Mouse (Mus musculus): ENCODE data around the gene Cela3a. TPM values are rescaled to one million over a fixed set of nuclear protein-coding genes. Genes with fewer than 3 reads are reported as not detected.

The Cela3a gene
- not detected in 2 replicates for polyA plus RNA-seq (2014; fragmentation: Nextera tagmentation; extraction: Ambion mirVana)

DNA sequence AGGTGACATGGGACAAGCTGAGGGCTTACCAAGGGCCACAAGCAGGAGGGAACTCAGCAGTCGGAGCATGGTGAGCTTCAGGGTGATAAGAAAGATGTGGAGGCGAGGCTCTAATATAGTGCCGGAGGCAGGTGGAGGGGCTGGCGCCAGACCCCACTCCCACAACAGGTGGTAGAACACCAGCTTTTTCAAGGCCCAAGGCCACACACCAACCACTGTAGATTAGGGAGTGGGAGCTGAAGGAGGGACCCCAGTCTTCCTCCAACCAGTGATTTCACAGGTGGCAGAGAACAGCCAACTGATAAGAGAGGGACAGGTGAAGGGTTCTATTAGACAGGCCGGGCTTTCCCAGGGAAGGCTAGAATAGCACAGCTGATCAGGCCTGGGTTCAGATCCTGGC lies at the start of gene Cela3a:
Cela3a (minus strand) TSS at position 101 of the 400 bp plus-strand sequence.
- Histone ChIP-seq H3K9me3 (ENCODE audit: control insufficient read depth, low read length) (no peaks in the 10 kb centered on the region), H3K27ac (no peak within 1 kb of the TSS), H3K4me2 (replicated peaks) (no peak within 1 kb of the TSS), H3K4me1 (replicated peaks; ENCODE audit: control insufficient read depth, insufficient read depth, low read length) (no peaks in the 10 kb centered on the region), H3K36me3 (replicated peaks; ENCODE audit: control insufficient read depth, insufficient read depth) (no peaks in the 10 kb centered on the region), H3K9ac (no peak within 1 kb of the TSS), H3K27me3 (ENCODE audit: control insufficient read depth, insufficient read depth, low read length) (no peaks in the 10 kb centered on the region), H3K4me3 (replicated peaks; ENCODE audit: low read length) (no peak within 1 kb of the TSS)
- no peak for ATAC-seq (ENCODE audit: low FRiP score)
- WGBS: 91% methylated on average over 5 of the region's 5 CpGs
- DNase-seq (ENCODE audit: low spot score): no peak

DNA sequence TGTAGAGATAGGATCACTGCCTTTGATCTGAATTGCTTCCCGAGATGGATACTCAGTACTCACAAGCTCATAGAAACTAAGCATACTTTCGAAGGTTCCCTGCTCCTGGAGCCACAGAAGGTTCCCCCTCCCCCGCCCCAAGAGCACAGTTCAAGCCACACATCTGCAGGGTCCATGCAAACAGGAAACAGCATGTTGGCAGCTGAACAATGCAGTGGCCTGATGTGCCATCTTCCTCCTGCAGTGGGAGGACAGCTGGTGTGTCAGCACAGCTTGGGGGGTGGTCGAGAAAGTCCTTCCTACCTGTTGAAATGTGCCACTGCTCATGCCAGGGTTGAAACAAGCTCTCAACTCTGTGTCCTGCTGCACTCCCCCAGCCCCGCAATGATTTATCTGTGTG lies 49.3 kb upstream of the Cela3a start:
- H3K27ac ChIP-seq: no peak overlapping the region
- no peaks in the 10 kb centered on the region for H3K9me3 ChIP-seq (ENCODE audit: control insufficient read depth, low read length)
- DNase-seq (ENCODE audit: low spot score) (no peak), ATAC-seq (ENCODE audit: low FRiP score) (no peak)
- H3K4me2 ChIP-seq (replicated peaks): no peak overlapping the region
- H3K27me3 ChIP-seq (ENCODE audit: control insufficient read depth, insufficient read depth, low read length): no peaks in the 10 kb centered on the region
- no peaks in the 10 kb centered on the region for H3K36me3 ChIP-seq (replicated peaks; ENCODE audit: control insufficient read depth, insufficient read depth)
- no peak overlapping the region for H3K4me3 ChIP-seq (replicated peaks; ENCODE audit: low read length)
- WGBS: 66% methylated on average over 5 of the region's 5 CpGs
- no peaks in the 10 kb centered on the region for H3K4me1 ChIP-seq (replicated peaks; ENCODE audit: control insufficient read depth, insufficient read depth, low read length)
- no peak overlapping the region for H3K9ac ChIP-seq

DNA sequence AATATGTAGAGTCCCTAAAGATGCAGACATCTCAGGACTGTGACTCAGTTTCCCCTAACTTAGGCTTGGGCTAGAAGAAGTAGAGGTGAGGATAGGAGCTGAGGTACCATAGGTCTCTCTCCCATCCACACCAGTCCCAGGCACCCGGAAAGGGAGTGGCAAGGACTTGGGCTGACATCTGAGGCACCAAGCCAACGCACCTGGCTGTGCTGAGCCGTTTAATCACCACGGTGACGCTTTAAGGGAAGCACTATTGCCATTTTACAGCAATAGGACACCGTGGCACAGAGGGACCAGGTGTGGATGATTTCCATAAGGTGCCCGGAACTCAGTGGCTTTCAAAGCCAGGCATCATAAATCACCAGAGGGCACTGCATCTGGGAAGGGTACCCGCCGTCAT lies 48.7 kb upstream of the Cela3a start:
- DNase-seq (ENCODE audit: low spot score) (no peak), ATAC-seq (ENCODE audit: low FRiP score) (no peak)
- Histone ChIP-seq H3K9me3 (ENCODE audit: control insufficient read depth, low read length) (no peaks in the 10 kb centered on the region), H3K4me3 (replicated peaks; ENCODE audit: low read length) (no peak overlapping the region), H3K9ac (no peak overlapping the region), H3K4me2 (replicated peaks) (no peak overlapping the region), H3K27ac (no peak overlapping the region), H3K27me3 (ENCODE audit: control insufficient read depth, insufficient read depth, low read length) (no peaks in the 10 kb centered on the region), H3K4me1 (replicated peaks; ENCODE audit: control insufficient read depth, insufficient read depth, low read length) (no peaks in the 10 kb centered on the region), H3K36me3 (replicated peaks; ENCODE audit: control insufficient read depth, insufficient read depth) (no peaks in the 10 kb centered on the region)
- 86% methylated on average over 9 of the region's 9 CpGs for WGBS

DNA sequence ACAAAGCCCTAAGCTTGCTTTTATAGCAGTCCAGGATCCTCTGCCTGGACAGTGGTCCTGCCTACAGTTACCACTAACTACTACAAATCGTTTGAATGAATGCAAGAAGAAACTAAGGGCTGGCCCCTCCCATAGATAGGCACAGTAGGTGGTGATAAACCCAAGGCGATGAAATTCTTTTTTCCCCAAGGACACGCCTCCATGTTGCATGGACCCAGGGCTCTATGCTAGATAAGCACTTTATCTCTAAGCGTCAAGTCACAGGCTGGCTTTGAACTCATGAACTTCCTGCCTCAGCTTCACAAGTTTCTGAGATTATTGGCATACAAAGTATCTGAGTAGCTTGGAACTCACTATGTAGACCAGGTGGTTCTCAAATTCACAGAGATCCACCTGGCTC lies 47.7 kb upstream of the Cela3a start:
- 81% methylated on average over 4 of the region's 4 CpGs for WGBS

DNA sequence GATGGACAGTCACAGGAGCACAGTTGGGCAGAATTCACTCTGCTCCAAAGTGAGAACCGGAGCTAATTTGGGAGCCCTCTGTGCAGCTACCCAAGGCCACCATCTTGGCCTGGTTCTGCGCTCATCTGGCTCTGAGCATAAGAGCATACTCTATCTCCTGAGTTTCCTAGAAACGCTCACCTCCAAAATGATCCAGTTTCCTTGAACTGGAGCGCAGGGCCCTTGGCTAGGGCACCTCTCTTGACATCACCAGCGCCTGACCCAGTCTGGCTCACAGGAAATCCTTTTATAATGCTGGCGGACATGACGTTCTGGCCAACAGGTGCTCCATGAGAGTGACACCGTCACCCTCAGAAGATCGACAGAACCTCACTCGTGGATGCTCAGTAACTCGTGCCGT lies 47.0 kb upstream of the Cela3a start:
- Histone ChIP-seq H3K27me3 (ENCODE audit: control insufficient read depth, insufficient read depth, low read length) (no peaks in the 10 kb centered on the region), H3K9me3 (ENCODE audit: control insufficient read depth, low read length) (no peaks in the 10 kb centered on the region), H3K4me1 (replicated peaks; ENCODE audit: control insufficient read depth, insufficient read depth, low read length) (no peaks in the 10 kb centered on the region), H3K27ac (no peak overlapping the region), H3K4me3 (replicated peaks; ENCODE audit: low read length) (no peak overlapping the region), H3K4me2 (replicated peaks) (no peak overlapping the region), H3K36me3 (replicated peaks; ENCODE audit: control insufficient read depth, insufficient read depth) (no peaks in the 10 kb centered on the region), H3K9ac (no peak overlapping the region)
- DNase-seq (ENCODE audit: low spot score) (no peak), ATAC-seq (ENCODE audit: low FRiP score) (no peak)
- WGBS: 87% methylated on average over 12 of the region's 12 CpGs

More for the DNA sequence above, 47.7 kb upstream of the Cela3a start:
- Histone ChIP-seq H3K36me3 (replicated peaks; ENCODE audit: control insufficient read depth, insufficient read depth) (no peaks in the 10 kb centered on the region), H3K4me2 (replicated peaks) (no peak overlapping the region), H3K4me3 (replicated peaks; ENCODE audit: low read length) (no peak overlapping the region), H3K9ac (no peak overlapping the region), H3K9me3 (ENCODE audit: control insufficient read depth, low read length) (no peaks in the 10 kb centered on the region), H3K27ac (no peak overlapping the region), H3K4me1 (replicated peaks; ENCODE audit: control insufficient read depth, insufficient read depth, low read length) (no peaks in the 10 kb centered on the region), H3K27me3 (ENCODE audit: control insufficient read depth, insufficient read depth, low read length) (no peaks in the 10 kb centered on the region)
- ATAC-seq (ENCODE audit: low FRiP score): no peak
- DNase-seq (ENCODE audit: low spot score): no peak

DNA sequence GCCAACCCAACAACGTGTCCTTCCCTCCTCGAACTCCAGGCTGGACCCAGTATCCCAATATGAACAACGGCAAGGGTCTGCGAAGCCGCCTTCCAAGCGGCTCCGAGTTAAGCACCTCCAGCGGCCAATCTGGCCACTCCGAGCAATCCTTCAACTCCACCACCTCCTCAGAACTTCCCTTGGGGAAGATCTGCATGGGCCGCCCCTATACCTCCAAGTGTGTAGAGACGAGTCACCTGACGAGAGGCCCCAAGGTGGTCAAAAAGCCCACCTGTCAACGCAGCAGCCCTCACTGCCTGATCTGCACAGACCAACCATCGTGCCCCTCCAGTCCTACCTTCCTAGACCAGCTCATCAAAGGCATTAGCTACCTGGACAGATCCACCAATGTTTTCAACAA lies 45.0 kb upstream of the Cela3a start:
- no peak overlapping the region for H3K27ac ChIP-seq
- WGBS: 91% methylated on average over 14 of the region's 14 CpGs
- H3K4me3 ChIP-seq (replicated peaks; ENCODE audit: low read length): no peak overlapping the region
- no peaks in the 10 kb centered on the region for H3K27me3 ChIP-seq (ENCODE audit: control insufficient read depth, insufficient read depth, low read length)
- ATAC-seq (ENCODE audit: low FRiP score): no peak
- no peaks in the 10 kb centered on the region for H3K4me1 ChIP-seq (replicated peaks; ENCODE audit: control insufficient read depth, insufficient read depth, low read length)
- H3K9me3 ChIP-seq (ENCODE audit: control insufficient read depth, low read length): no peaks in the 10 kb centered on the region
- DNase-seq (ENCODE audit: low spot score): no peak
- H3K36me3 ChIP-seq (replicated peaks; ENCODE audit: control insufficient read depth, insufficient read depth): no peaks in the 10 kb centered on the region
- no peak overlapping the region for H3K9ac ChIP-seq
- no peak overlapping the region for H3K4me2 ChIP-seq (replicated peaks)

DNA sequence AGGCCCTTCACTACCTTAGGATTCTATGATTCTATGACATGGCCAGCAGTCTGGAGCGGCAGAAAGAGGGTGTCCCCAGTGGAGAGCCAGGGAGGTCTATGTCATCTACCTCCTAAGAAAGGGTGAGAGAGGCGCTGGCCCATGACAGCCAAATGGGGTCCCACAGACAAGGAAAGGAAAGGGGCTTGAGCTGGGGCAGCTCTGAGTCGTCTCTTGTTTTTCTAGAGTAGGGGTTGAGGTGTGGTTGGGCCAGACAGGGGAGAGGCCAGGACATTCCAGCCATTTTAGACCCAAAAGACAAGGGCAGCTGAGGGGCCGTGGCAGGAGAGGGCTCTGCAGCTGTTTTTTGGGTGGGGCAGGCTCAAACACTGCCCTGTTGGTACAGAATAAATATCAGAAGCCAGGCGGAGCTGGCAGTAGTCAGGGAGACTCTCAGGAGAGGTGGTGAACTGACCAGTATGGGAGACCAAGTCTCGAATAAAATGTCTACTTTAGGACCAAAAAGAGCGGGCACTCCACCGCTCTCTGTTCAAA lies 43.7 kb upstream of the Cela3a start, which contains the start of gene 1700013G24Rik:
1700013G24Rik (plus strand) TSS at position 51 of the 534 bp plus-strand sequence.
- WGBS: 81% methylated on average over 8 of the region's 8 CpGs
- no peak within 1 kb of the TSS for H3K4me3 ChIP-seq (replicated peaks; ENCODE audit: low read length)
- no peak within 1 kb of the TSS for H3K9ac ChIP-seq
- H3K36me3 ChIP-seq (replicated peaks; ENCODE audit: control insufficient read depth, insufficient read depth): no peaks in the 10 kb centered on the region
- no peaks in the 10 kb centered on the region for H3K9me3 ChIP-seq (ENCODE audit: control insufficient read depth, low read length)
- H3K4me2 ChIP-seq (replicated peaks): no peak within 1 kb of the TSS
- DNase-seq (ENCODE audit: low spot score) (no peak), ATAC-seq (ENCODE audit: low FRiP score) (no peak)
- peaks cover 6% of the 10 kb centered on the region; the same call in 1 of the 2 replicates for H3K4me1 ChIP-seq (replicated peaks; ENCODE audit: control insufficient read depth, insufficient read depth, low read length)
- no peaks in the 10 kb centered on the region for H3K27me3 ChIP-seq (ENCODE audit: control insufficient read depth, insufficient read depth, low read length)
- no peak within 1 kb of the TSS for H3K27ac ChIP-seq

DNA sequence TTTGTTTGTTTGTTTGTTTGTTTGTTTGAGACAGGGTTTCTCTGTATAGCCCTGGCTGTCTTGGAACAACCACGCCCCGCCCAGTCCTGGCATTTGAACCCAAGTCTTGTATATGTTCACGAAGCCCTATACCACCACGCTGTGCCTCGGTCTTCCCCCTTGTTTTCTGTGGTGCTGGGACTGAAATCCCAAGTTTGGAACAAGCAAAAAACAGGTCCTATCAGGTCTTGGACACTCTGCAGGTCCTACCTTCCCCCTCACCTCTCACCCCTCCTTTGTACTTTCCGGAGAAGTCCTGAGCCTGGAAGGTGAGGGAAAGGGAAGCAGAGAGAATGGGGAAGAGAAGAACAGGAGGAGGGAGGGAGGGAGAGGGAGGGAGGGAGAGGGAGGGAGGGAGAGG lies 42.6 kb upstream of the Cela3a start:
- no peaks in the 10 kb centered on the region for H3K36me3 ChIP-seq (replicated peaks; ENCODE audit: control insufficient read depth, insufficient read depth)
- H3K9ac ChIP-seq: no peak overlapping the region
- ATAC-seq (ENCODE audit: low FRiP score) (no peak), DNase-seq (ENCODE audit: low spot score) (no peak)
- H3K9me3 ChIP-seq (ENCODE audit: control insufficient read depth, low read length): no peaks in the 10 kb centered on the region
- peaks cover 8% of the 10 kb centered on the region; the same call in 1 of the 2 replicates for H3K4me1 ChIP-seq (replicated peaks; ENCODE audit: control insufficient read depth, insufficient read depth, low read length)
- 94% methylated on average over 6 of the region's 6 CpGs for WGBS
- H3K27ac ChIP-seq: no peak overlapping the region
- H3K4me3 ChIP-seq (replicated peaks; ENCODE audit: low read length): no peak overlapping the region
- no peak overlapping the region for H3K4me2 ChIP-seq (replicated peaks)
- H3K27me3 ChIP-seq (ENCODE audit: control insufficient read depth, insufficient read depth, low read length): no peaks in the 10 kb centered on the region

DNA sequence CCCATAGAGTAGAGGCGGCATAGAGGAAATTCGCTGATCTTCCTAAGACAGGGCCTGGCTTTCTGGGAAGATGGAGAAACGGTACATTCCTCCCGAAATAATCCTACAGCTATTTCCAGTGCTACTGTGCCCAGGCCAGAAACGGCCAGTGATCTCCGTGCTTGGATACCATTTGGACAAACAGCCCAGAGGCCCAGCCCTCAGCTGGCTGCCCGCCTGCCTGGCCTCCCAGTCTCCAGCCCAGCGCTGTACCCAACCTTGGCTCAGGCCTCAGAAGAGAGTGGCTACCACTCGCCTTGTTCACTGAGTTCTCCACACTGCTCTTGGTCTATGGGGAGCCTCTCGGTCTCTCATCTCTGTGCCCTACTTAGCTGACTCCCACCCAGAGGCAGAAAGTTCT lies 40.1 kb upstream of the Cela3a start:
- Histone ChIP-seq H3K27me3 (ENCODE audit: control insufficient read depth, insufficient read depth, low read length) (no peaks in the 10 kb centered on the region), H3K4me1 (replicated peaks; ENCODE audit: control insufficient read depth, insufficient read depth, low read length) (peaks cover 8% of the 10 kb centered on the region; the same call in 1 of the 2 replicates), H3K4me3 (replicated peaks; ENCODE audit: low read length) (no peak overlapping the region), H3K4me2 (replicated peaks) (no peak overlapping the region), H3K9ac (no peak overlapping the region), H3K9me3 (ENCODE audit: control insufficient read depth, low read length) (no peaks in the 10 kb centered on the region), H3K27ac (no peak overlapping the region), H3K36me3 (replicated peaks; ENCODE audit: control insufficient read depth, insufficient read depth) (no peaks in the 10 kb centered on the region)
- 77% methylated on average over 10 of the region's 10 CpGs for WGBS
- DNase-seq (ENCODE audit: low spot score) (no peak), ATAC-seq (ENCODE audit: low FRiP score) (no peak)

DNA sequence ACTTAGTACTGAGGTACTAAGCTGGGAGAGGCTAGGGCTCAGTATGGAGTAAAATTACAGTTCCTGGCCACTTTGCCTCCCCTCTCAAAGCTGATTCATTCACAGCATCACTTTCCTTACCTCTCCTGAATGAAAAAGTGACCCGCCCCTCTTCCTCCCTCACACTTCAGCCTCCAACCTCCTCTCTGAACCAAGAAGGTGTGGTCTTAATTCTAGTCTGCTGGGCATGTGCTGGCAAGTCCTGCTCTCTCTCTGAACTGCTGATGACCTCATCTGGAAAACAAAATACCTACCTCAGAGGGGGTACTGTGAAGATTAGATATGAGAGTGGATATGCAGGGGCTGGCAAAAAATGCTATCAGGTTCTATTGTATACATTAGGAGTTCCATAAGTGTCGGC lies 39.5 kb upstream of the Cela3a start:
- H3K27ac ChIP-seq: no peak overlapping the region
- H3K9ac ChIP-seq: no peak overlapping the region
- no peak for ATAC-seq (ENCODE audit: low FRiP score)
- 89% methylated on average over 2 of the region's 2 CpGs for WGBS
- no peaks in the 10 kb centered on the region for H3K27me3 ChIP-seq (ENCODE audit: control insufficient read depth, insufficient read depth, low read length)
- no peak for DNase-seq (ENCODE audit: low spot score)
- H3K36me3 ChIP-seq (replicated peaks; ENCODE audit: control insufficient read depth, insufficient read depth): no peaks in the 10 kb centered on the region
- no peak overlapping the region for H3K4me2 ChIP-seq (replicated peaks)
- peaks cover 8% of the 10 kb centered on the region; the same call in 1 of the 2 replicates for H3K4me1 ChIP-seq (replicated peaks; ENCODE audit: control insufficient read depth, insufficient read depth, low read length)
- H3K9me3 ChIP-seq (ENCODE audit: control insufficient read depth, low read length): no peaks in the 10 kb centered on the region
- H3K4me3 ChIP-seq (replicated peaks; ENCODE audit: low read length): no peak overlapping the region
